Mouse (Mus musculus): ENCODE data around the gene Tbkbp1. TPM values are rescaled to one million over a fixed set of nuclear protein-coding genes. Genes with fewer than 3 reads are reported as not detected.

Tbkbp1 gene
- total and polyA plus RNA-seq, 3 experiments = 0.44 to 5.7 (median 3.1) TPM

- TF ChIP-seq MAZ (IDR thresholded peaks at IDR 0.05; ENCODE audit: low read depth, low read length) (peak; percentile 57; the same call in 1 of the 2 replicates), GABPA (IDR thresholded peaks at IDR 0.05; ENCODE audit: insufficient replicate concordance, low read depth, low read length) (no peak), NELFE (IDR thresholded peaks at IDR 0.05; ENCODE audit: low read depth, low read length) (peak; percentile 52; the same call in 1 of the 2 replicates), PAX5 (IDR thresholded peaks at IDR 0.05; ENCODE audit: low read length) (no peak), TCF12 (IDR thresholded peaks at IDR 0.05; ENCODE audit: low read depth, low read length) (no peak), MEF2A (IDR thresholded peaks at IDR 0.05; ENCODE audit: borderline replicate concordance, low read depth, low read length) (0 out of 2 replicates have a peak, but pooled peaks have one; percentile 37), ZMIZ1 (IDR thresholded peaks at IDR 0.05; ENCODE audit: low read depth, low read length) (no peak), POLR2AphosphoS2 (IDR thresholded peaks at IDR 0.05; ENCODE audit: low read depth, low read length) (no peak), JUN (IDR thresholded peaks at IDR 0.05; ENCODE audit: insufficient read depth, low read depth, low read length) (no peak)
Observed at GRCm38 (mm10) chr11:97123282-97123890, 27.9 kb downstream of the Tbkbp1 start (continued).

DNA sequence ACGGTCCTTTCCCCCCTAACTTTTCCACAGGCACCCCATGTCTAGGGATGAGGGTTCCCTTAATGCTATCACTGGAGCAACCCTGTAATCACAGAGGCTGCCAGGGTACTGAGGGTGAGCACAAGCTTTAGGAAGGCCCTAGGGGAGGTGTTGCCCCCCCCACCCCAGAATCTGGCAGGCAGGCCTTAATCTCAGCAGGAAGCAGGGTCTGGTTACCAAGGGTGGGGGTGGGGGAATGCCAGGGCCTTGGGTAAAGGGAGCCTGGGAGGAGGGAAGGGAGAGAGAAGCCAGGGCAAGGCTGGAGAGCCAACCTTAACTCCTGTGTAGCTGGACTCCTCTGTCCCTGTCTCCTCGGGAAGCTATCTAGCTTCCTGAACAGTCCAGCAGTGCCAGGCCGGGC lies 30.7 kb downstream of the Tbkbp1 start:
- no peak for DNase-seq (ENCODE audit: extremely low read depth)

DNA sequence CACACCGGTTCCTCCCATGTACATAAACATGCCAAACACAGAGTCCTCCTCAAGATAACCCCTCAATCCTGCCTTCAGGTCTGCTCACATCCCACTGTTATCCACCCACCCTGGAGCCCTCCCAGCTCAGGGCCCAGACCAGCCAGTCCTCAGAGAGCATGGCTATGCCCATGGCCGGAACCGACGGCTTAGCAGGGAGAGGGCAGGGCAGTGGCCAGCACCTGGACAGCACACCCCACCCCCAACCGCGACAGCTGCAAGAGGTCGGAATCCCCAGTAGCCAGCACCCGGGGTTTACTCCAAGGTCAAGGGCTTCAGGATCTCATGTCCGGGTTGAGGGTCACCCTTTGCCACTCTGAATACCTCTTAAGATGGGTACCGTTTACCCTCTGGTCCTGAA lies 31.1 kb downstream of the Tbkbp1 start:
- dilution Hi-C loops (cut with MboI; ENCODE audit: extremely low pct_ligation_motif_present, extremely low pct_unique_long_range_greater_than_20kb, low sequenced_read_pairs) (no loop called here), in situ Hi-C loops (cut with MboI; ENCODE audit: low pct_ligation_motif_present, low pct_unique_long_range_greater_than_20kb, low sequenced_read_pairs) (no loop called here)
- H3K4me2 ChIP-seq (ENCODE audit: insufficient read depth, low read depth, poor library complexity, severe bottlenecking) = no peak overlapping the region
- no peaks in the 10 kb centered on the region for H3K9me3 ChIP-seq (replicated peaks; ENCODE audit: low read length)
- no peak overlapping the region for H3K4me3 ChIP-seq (replicated peaks in 1 of 3; ENCODE audit: low read depth in 2 of 3, low read length in 2 of 3, poor library complexity in 1 of 3)
- H3K27ac ChIP-seq (ENCODE audit: insufficient read depth, low read depth) = no peak overlapping the region
- H3K4me1 ChIP-seq (ENCODE audit: control insufficient read depth in 1 of 2, insufficient read depth in 2 of 2) = peaks cover 23 to 85% of the 10 kb centered on the region in 2 experiments
- H3K36me3 ChIP-seq (replicated peaks in 1 of 2; ENCODE audit: control insufficient read depth in 1 of 2, insufficient read depth in 1 of 2, low read length in 1 of 2) = no peaks in the 10 kb centered on the region
- TF ChIP-seq E2F4 (IDR thresholded peaks at IDR 0.05; ENCODE audit: insufficient replicate concordance, low read depth, low read length) (no peak), MAX (IDR thresholded peaks at IDR 0.05; ENCODE audit: low read length) (no peak), TBP (conservative IDR thresholded peaks at IDR 0.05; ENCODE audit: low read depth, low read length) (no peak), ETS1 (conservative IDR thresholded peaks at IDR 0.05; ENCODE audit: low read depth, low read length) (no peak), USF1 (IDR thresholded peaks at IDR 0.05; ENCODE audit: low read depth, low read length) (no peak), MAFK (IDR thresholded peaks at IDR 0.05; ENCODE audit: insufficient replicate concordance, low read length) (no peak), PAX5 (IDR thresholded peaks at IDR 0.05; ENCODE audit: low read length) (no peak), RAD21 (IDR thresholded peaks at IDR 0.05; ENCODE audit: low read depth, low read length) (no peak), CTCF (conservative IDR thresholded peaks at IDR 0.05 in 1 of 2, IDR thresholded peaks at IDR 0.05 in 1 of 2; ENCODE audit: low read depth in 2 of 2, low read length in 2 of 2) (no peak), ZMIZ1 (IDR thresholded peaks at IDR 0.05; ENCODE audit: low read depth, low read length) (no peak), POLR2A (IDR thresholded peaks at IDR 0.05; ENCODE audit: low read depth, low read length) (no peak), RCOR1 (conservative IDR thresholded peaks at IDR 0.05; ENCODE audit: low read depth, low read length) (no peak), ZNF384 (IDR thresholded peaks at IDR 0.05; ENCODE audit: low read depth, low read length) (no peak), NRF1 (IDR thresholded peaks at IDR 0.05; ENCODE audit: low read depth, low read length) (no peak), MEF2A (IDR thresholded peaks at IDR 0.05; ENCODE audit: borderline replicate concordance, low read depth, low read length) (no peak), MAZ (IDR thresholded peaks at IDR 0.05; ENCODE audit: low read depth, low read length) (no peak), ZKSCAN1 (IDR thresholded peaks at IDR 0.05; ENCODE audit: borderline replicate concordance, low read depth, low read length) (no peak), TCF12 (IDR thresholded peaks at IDR 0.05; ENCODE audit: low read depth, low read length) (no peak)
- no peak overlapping the region for H3K9ac ChIP-seq (ENCODE audit: insufficient read depth, low read depth)
- no peaks in the 10 kb centered on the region for H3K27me3 ChIP-seq (replicated peaks)
- DNase-seq (ENCODE audit: extremely low read depth) = no peak
- H3K79me2 ChIP-seq (replicated peaks; ENCODE audit: control insufficient read depth, extremely low read depth, insufficient read depth, poor library complexity, severe bottlenecking) = no peaks in the 10 kb centered on the region

More for the DNA sequence above, 30.7 kb downstream of the Tbkbp1 start:
- H3K36me3 ChIP-seq (replicated peaks in 1 of 2; ENCODE audit: control insufficient read depth in 1 of 2, insufficient read depth in 1 of 2, low read length in 1 of 2) = no peaks in the 10 kb centered on the region
- no peak for TF ChIP-seq JUND (conservative IDR thresholded peaks at IDR 0.05; ENCODE audit: low read depth, low read length)
- no peak for TF ChIP-seq SIN3A (IDR thresholded peaks at IDR 0.05; ENCODE audit: low read length)
- no peak for TF ChIP-seq MYC (IDR thresholded peaks at IDR 0.05; ENCODE audit: low read depth, low read length)
- no peak for TF ChIP-seq POLR2A (IDR thresholded peaks at IDR 0.05; ENCODE audit: low read depth, low read length)
- no peak for TF ChIP-seq MXI1 (IDR thresholded peaks at IDR 0.05; ENCODE audit: low read depth, low read length)
- TF ChIP-seq ZMIZ1 (IDR thresholded peaks at IDR 0.05; ENCODE audit: low read depth, low read length) = no peak
- TF ChIP-seq SMC3 (IDR thresholded peaks at IDR 0.05; ENCODE audit: low read depth, low read length) = no peak
- no peak for TF ChIP-seq TCF12 (IDR thresholded peaks at IDR 0.05; ENCODE audit: low read depth, low read length)
- TF ChIP-seq RCOR1 (conservative IDR thresholded peaks at IDR 0.05; ENCODE audit: low read depth, low read length) = no peak
- no peak for TF ChIP-seq ZKSCAN1 (IDR thresholded peaks at IDR 0.05; ENCODE audit: borderline replicate concordance, low read depth, low read length)
- no peak for TF ChIP-seq USF2 (conservative IDR thresholded peaks at IDR 0.05; ENCODE audit: low read depth, low read length)
- TF ChIP-seq EP300 (IDR thresholded peaks at IDR 0.05; ENCODE audit: low read length) = no peak
- no peak for TF ChIP-seq POLR2AphosphoS2 (IDR thresholded peaks at IDR 0.05; ENCODE audit: low read depth, low read length)
- TF ChIP-seq GABPA (IDR thresholded peaks at IDR 0.05; ENCODE audit: insufficient replicate concordance, low read depth, low read length) = no peak
- TF ChIP-seq MEF2A (IDR thresholded peaks at IDR 0.05; ENCODE audit: borderline replicate concordance, low read depth, low read length) = no peak
- no peak for TF ChIP-seq ETS1 (conservative IDR thresholded peaks at IDR 0.05; ENCODE audit: low read depth, low read length)
- no peak for TF ChIP-seq BHLHE40 (IDR thresholded peaks at IDR 0.05; ENCODE audit: low read depth, low read length)
- H3K9ac ChIP-seq (ENCODE audit: insufficient read depth, low read depth) = no peak overlapping the region
- dilution Hi-C loops (cut with MboI; ENCODE audit: extremely low pct_ligation_motif_present, extremely low pct_unique_long_range_greater_than_20kb, low sequenced_read_pairs) = no loop called here
- H3K27ac ChIP-seq (ENCODE audit: insufficient read depth, low read depth) = no peak overlapping the region
- in situ Hi-C loops (cut with MboI; ENCODE audit: low pct_ligation_motif_present, low pct_unique_long_range_greater_than_20kb, low sequenced_read_pairs) = no loop called here
- no peak overlapping the region for H3K4me2 ChIP-seq (ENCODE audit: insufficient read depth, low read depth, poor library complexity, severe bottlenecking)
- H3K79me2 ChIP-seq (replicated peaks; ENCODE audit: control insufficient read depth, extremely low read depth, insufficient read depth, poor library complexity, severe bottlenecking) = no peaks in the 10 kb centered on the region
- no peaks in the 10 kb centered on the region for H3K27me3 ChIP-seq (replicated peaks)
- no peak overlapping the region for H3K4me3 ChIP-seq (replicated peaks in 1 of 3; ENCODE audit: low read depth in 2 of 3, low read length in 2 of 3, poor library complexity in 1 of 3)
- H3K9me3 ChIP-seq (replicated peaks; ENCODE audit: low read length) = no peaks in the 10 kb centered on the region
- peaks cover 23 to 89% of the 10 kb centered on the region in 2 experiments for H3K4me1 ChIP-seq (ENCODE audit: control insufficient read depth in 1 of 2, insufficient read depth in 2 of 2)

Data from CH12.LX (cell line).